Mouse (Mus musculus) kidney, postnatal 14 days (tissue): ENCODE measurements around the gene Ttc38.

Experiments
- DNase-seq: peaks from one replicate; pipeline ENCODE4 v3.0.0; 2022; ENCODE audit warnings: mixed read lengths

The Ttc38 gene

GRCm38 (mm10) chr15:85897113-85897512 is 65.0 kb downstream of the Ttc38 start:
- DNase-seq = no peak

- no peak for DNase-seq
Observed at GRCm38 (mm10) chr15:85899396-85899795, 67.3 kb downstream of the Ttc38 start.

- DNase-seq = no peak
Observed at GRCm38 (mm10) chr15:85900318-85900717, 68.2 kb downstream of the Ttc38 start.

GRCm38 (mm10) chr15:85900801-85901200 is 68.7 kb downstream of the Ttc38 start:
- DNase-seq = no peak

- DNase-seq = no peak
Observed at GRCm38 (mm10) chr15:85902505-85902904, 70.4 kb downstream of the Ttc38 start.

- DNase-seq = no peak
Observed at GRCm38 (mm10) chr15:85903826-85904225, 71.7 kb downstream of the Ttc38 start.
